Mouse (Mus musculus) right cerebral cortex, adult 2 months (tissue): ENCODE results near the gene 1700084M14Rik.
"Not testable (repeated sequence)": the region's sequence is repeated elsewhere in the genome, so short reads cannot be mapped to it uniquely, and the experiment has no call there.

ENCODE experiments used
- DNase-seq, 2 experiments: peaks; one replicate each; pipeline ENCODE4 v3.0.0; 2021 to 2022; ENCODE audit warnings: low spot score in 2 of 2

The 1700084M14Rik gene

GRCm38 (mm10) chrX:91575811-91576210 is at the start of gene 1700084M14Rik:
Gene 1700084M14Rik, minus strand, starts transcription at chrX:91575911.
- not testable (repeated sequence) for DNase-seq
